In genomic region chr12:65119451-65119850, GRCm38 (mm10) we compare ENCODE assay signal across 26 mouse cellular contexts.
"Had no signal": no experiment of that assay in that cellular context is flagged by ENCODE, and none has a peak within 500 bp of the region (broad histone marks: within the 10 kb centered on the region; RNA-seq: fewer than 3 reads in every experiment).

No protein-coding gene starts in this region.

- H3K9me3 ChIP-seq: embryonic facial prominence, embryonic 10.5 days; embryonic facial prominence, embryonic 12.5 days; embryonic facial prominence, embryonic 13.5 days; embryonic facial prominence, embryonic 15.5 days; forebrain, embryonic 10.5 days; forebrain, embryonic 12.5 days; forebrain, embryonic 13.5 days; forebrain, embryonic 15.5 days; heart, embryonic 10.5 days had no signal

- H3K4me3 ChIP-seq: embryonic facial prominence, embryonic 10.5 days; embryonic facial prominence, embryonic 12.5 days; embryonic facial prominence, embryonic 13.5 days; embryonic facial prominence, embryonic 15.5 days; erythroblast, embryonic 14.5 days; forebrain, embryonic 10.5 days; forebrain, embryonic 12.5 days; forebrain, embryonic 13.5 days; forebrain, embryonic 15.5 days; gastrocnemius, adult 2 months; heart, adult 2 months; heart, embryonic 10.5 days had no signal

- DNase-seq: cerebellum, postnatal 10 days; cerebellum, postnatal 14 days; cerebellum, postnatal 25 days; cerebellum, postnatal 36 days; embryo, embryonic 11 days; forebrain, postnatal 0 days; gastrocnemius, adult 2 months; gastrocnemius, postnatal 10 days; gastrocnemius, postnatal 14 days; gastrocnemius, postnatal 25 days; gastrocnemius, postnatal 36 days; heart, adult 11 months; heart, adult 18-20 months; heart, adult 2 months had no signal

- H3K27me3 ChIP-seq: embryonic facial prominence, embryonic 12.5 days; embryonic facial prominence, embryonic 13.5 days; embryonic facial prominence, embryonic 15.5 days; forebrain, embryonic 12.5 days; forebrain, embryonic 13.5 days; forebrain, embryonic 15.5 days had no signal

- ATAC-seq: forebrain, embryonic 13.5 days; forebrain, embryonic 14.5 days; forebrain, embryonic 15.5 days; forebrain, embryonic 16.5 days; forebrain, postnatal 0 days had no signal

- H3K27ac ChIP-seq: embryonic facial prominence, embryonic 10.5 days; embryonic facial prominence, embryonic 12.5 days; embryonic facial prominence, embryonic 13.5 days; embryonic facial prominence, embryonic 15.5 days; forebrain, embryonic 10.5 days; forebrain, embryonic 12.5 days; forebrain, embryonic 13.5 days; forebrain, embryonic 15.5 days; gastrocnemius, adult 2 months; heart, adult 2 months; heart, embryonic 10.5 days had no signal

- H3K9ac ChIP-seq: embryonic facial prominence, embryonic 12.5 days; embryonic facial prominence, embryonic 13.5 days; embryonic facial prominence, embryonic 15.5 days; forebrain, embryonic 12.5 days; forebrain, embryonic 13.5 days; forebrain, embryonic 15.5 days; forebrain, postnatal 0 days had no signal

- H3K4me2 ChIP-seq: embryonic facial prominence, embryonic 12.5 days; embryonic facial prominence, embryonic 13.5 days; embryonic facial prominence, embryonic 15.5 days; forebrain, embryonic 12.5 days; forebrain, embryonic 13.5 days; forebrain, embryonic 15.5 days had no signal

- H3K4me1 ChIP-seq: embryonic facial prominence, embryonic 10.5 days; embryonic facial prominence, embryonic 12.5 days; embryonic facial prominence, embryonic 13.5 days; embryonic facial prominence, embryonic 15.5 days; forebrain, embryonic 10.5 days; forebrain, embryonic 12.5 days; forebrain, embryonic 13.5 days; forebrain, embryonic 15.5 days; heart, embryonic 10.5 days had no signal
